Mouse (Mus musculus) embryonic fibroblast, embryonic 13.5 days (primary cell): ENCODE results near the gene Wdr60. TPM values are rescaled to one million over a fixed set of nuclear protein-coding genes. Genes with fewer than 3 reads are reported as not detected.

Experiments
- H3K27ac ChIP-seq: 2 replicates; pipeline ENCODE4 v1.5.1; 2012; ENCODE audit warnings: low read length, control low read depth, inconsistent platforms; ENCODE audit not compliant: insufficient read depth
- H3K4me1 ChIP-seq: 2 replicates; pipeline ENCODE4 v1.6.1; 2011; ENCODE audit warnings: low read length; ENCODE audit not compliant: control insufficient read depth, insufficient read depth
- H3K4me3 ChIP-seq: 2 replicates; pipeline ENCODE4 v1.5.1; 2011; ENCODE audit warnings: mild to moderate bottlenecking, control low read depth, low read length; ENCODE audit not compliant: insufficient read depth
- CTCF ChIP-seq: IDR thresholded peaks from 2 replicates; pipeline ENCODE4 v1.5.1; 2011; ENCODE audit warnings: mild to moderate bottlenecking, control low read depth, low read length, moderate library complexity, borderline replicate concordance; ENCODE audit not compliant: insufficient read depth
- POLR2A ChIP-seq: IDR thresholded peaks from 2 replicates; pipeline ENCODE4 v1.6.1; 2011; ENCODE audit warnings: low read depth, mild to moderate bottlenecking, control low read depth, low read length, moderate library complexity
- polyA plus RNA-seq: library from polyadenylated mRNA; stranded (reverse); fragments of >200 nt; gene quantifications from 2 replicates; pipeline ENCODE4 v1.2.4, GENCODE M21; 2011; ENCODE audit warnings: low read depth; ENCODE audit not compliant: missing spikeins, insufficient read length

Gene Wdr60
- polyA plus RNA-seq, 1 experiment, result 13.9 TPM

- no peak overlapping the region for H3K27ac ChIP-seq
- no peak for TF ChIP-seq CTCF
- TF ChIP-seq POLR2A, result no peak
- H3K4me3 ChIP-seq, result no peak overlapping the region
- no peaks in the 10 kb centered on the region for H3K4me1 ChIP-seq
These were observed 103.1 kb downstream of the Wdr60 start for GRCm38 (mm10) chr12:116159695-116160094.

GRCm38 (mm10) chr12:116159223-116159622, 103.6 kb downstream of the Wdr60 start:
- no peak overlapping the region for H3K27ac ChIP-seq
- TF ChIP-seq CTCF (no peak), POLR2A (no peak)
- no peaks in the 10 kb centered on the region for H3K4me1 ChIP-seq

GRCm38 (mm10) chr12:116156792-116157532, 105.9 kb downstream of the Wdr60 start:
- no peak for TF ChIP-seq CTCF
- TF ChIP-seq POLR2A, result no peak
- no peaks in the 10 kb centered on the region for H3K4me1 ChIP-seq

More at GRCm38 (mm10) chr12:116159223-116159622, 103.6 kb downstream of the Wdr60 start:
- H3K4me3 ChIP-seq, result no peak overlapping the region

More at GRCm38 (mm10) chr12:116156792-116157532, 105.9 kb downstream of the Wdr60 start:
- no peak overlapping the region for H3K4me3 ChIP-seq
- no peak overlapping the region for H3K27ac ChIP-seq

Other genes with a start within 250 kb of the Wdr60 start
- 30.1 and 39.4 TPM in 2 replicates for gene Zfp386, start 215.3 kb downstream of the Wdr60 start, polyA plus RNA-seq
- 0.43 and 0.51 TPM in 2 replicates for gene Vipr2, start 185.3 kb downstream of the Wdr60 start, polyA plus RNA-seq
- not detected in 2 replicates for gene Gm11027, start 12.4 kb upstream of the Wdr60 start, polyA plus RNA-seq
- 221 and 258 TPM in 2 replicates for gene Esyt2, start 18.2 kb upstream of the Wdr60 start, polyA plus RNA-seq
- gene Ncapg2, start 142.4 kb upstream of the Wdr60 start, polyA plus RNA-seq, result 38.9 and 54.9 TPM in 2 replicates
- 0.26 TPM in 1 of 2 replicates, not detected in the other for gene Ptprn2, start 222.7 kb upstream of the Wdr60 start, polyA plus RNA-seq